In genomic region chr11:97427794-97428725, GRCm38 (mm10) we compare ENCODE assay signal across 8 mouse cellular contexts. TPM values are rescaled to one million over a fixed set of nuclear protein-coding genes. Genes with fewer than 3 reads are reported as not detected.
DNase-seq lines count a peak whose midpoint lies in the region; ATAC-seq and TF ChIP-seq lines count a peak whose summit lies in the region.

No protein-coding gene starts in this region.

- peak; percentile 95 for DNase-seq in ES-CJ7 (ENCODE audit: low read depth, low spot score)
- DNase-seq in adrenal gland, postnatal 36 days, result peak; percentile 88
- peak; percentile 89 for DNase-seq in liver, postnatal 0 days
- peak; percentile 71 for DNase-seq in thymus, adult 2 months

- peak overlapping the region; percentile 62 for H3K27ac ChIP-seq in embryonic facial prominence, embryonic 13.5 days
- peak overlapping the region; percentile 96 for H3K27ac ChIP-seq in heart, embryonic 12.5 days (ENCODE audit: poor library complexity, severe bottlenecking)
- H3K27ac ChIP-seq in kidney, embryonic 14.5 days (ENCODE audit: low read depth, low read length), result no peak overlapping the region
- peak overlapping the region; percentile 94 for H3K27ac ChIP-seq in liver, postnatal 0 days (ENCODE audit: low read depth)
- H3K27ac ChIP-seq in neural tube, embryonic 13.5 days (replicated peaks), result peak overlapping the region; percentile 80
- H3K27ac ChIP-seq in thymus, adult 2 months (ENCODE audit: control insufficient read depth, insufficient read depth, low read length), result no peak overlapping the region

- TF ChIP-seq POLR2A in thymus, adult 2 months (IDR thresholded peaks at IDR 0.05; ENCODE audit: control insufficient read depth, extremely low read depth, insufficient read depth, low read length, poor library complexity), result no peak

- no peaks in the 10 kb centered on the region for H3K27me3 ChIP-seq in embryonic facial prominence, embryonic 13.5 days
- no peaks in the 10 kb centered on the region for H3K27me3 ChIP-seq in heart, embryonic 12.5 days (replicated peaks)
- no peaks in the 10 kb centered on the region for H3K27me3 ChIP-seq in kidney, embryonic 14.5 days (ENCODE audit: control insufficient read depth, insufficient read depth, low read length)
- no peaks in the 10 kb centered on the region for H3K27me3 ChIP-seq in liver, postnatal 0 days (ENCODE audit: insufficient read depth, low read length)
- peaks cover 3% of the 10 kb centered on the region; the same call in 1 of the 2 replicates for H3K27me3 ChIP-seq in neural tube, embryonic 13.5 days
- H3K27me3 ChIP-seq in thymus, adult 2 months (ENCODE audit: control insufficient read depth, insufficient read depth, low read length), result no peaks in the 10 kb centered on the region

- no peak for TF ChIP-seq CTCF in liver, postnatal 0 days (IDR thresholded peaks at IDR 0.05; ENCODE audit: low read depth)
- no peak for TF ChIP-seq CTCF in thymus, adult 2 months (IDR thresholded peaks at IDR 0.05; ENCODE audit: borderline replicate concordance, control insufficient read depth, extremely low read depth, insufficient read depth, low read length, poor library complexity)

- WGBS in embryonic facial prominence, embryonic 13.5 days, result under 1% methylated on average over 32 of the region's 32 CpGs
- WGBS in heart, embryonic 12.5 days, result under 1% methylated on average over 32 of the region's 32 CpGs
- 2% methylated on average over 32 of the region's 32 CpGs for WGBS in kidney, embryonic 14.5 days
- 2% methylated on average over 32 of the region's 32 CpGs for WGBS in liver, postnatal 0 days (ENCODE audit: insufficient replicate concordance)
- WGBS in neural tube, embryonic 13.5 days, result under 1% methylated on average over 32 of the region's 32 CpGs
- WGBS in thymus, adult 2 months, result 6% methylated on average over 32 of the region's 32 CpGs

- H3K36me3 ChIP-seq in embryonic facial prominence, embryonic 13.5 days, result no peaks in the 10 kb centered on the region; the same call in 1 of the 2 replicates
- peaks cover 10% of the 10 kb centered on the region; the same call in 1 of the 2 replicates for H3K36me3 ChIP-seq in heart, embryonic 12.5 days
- H3K36me3 ChIP-seq in kidney, embryonic 14.5 days (ENCODE audit: control insufficient read depth, insufficient read depth, low read length), result no peaks in the 10 kb centered on the region; the same call in 1 of the 2 replicates
- no peaks in the 10 kb centered on the region for H3K36me3 ChIP-seq in liver, postnatal 0 days (replicated peaks; ENCODE audit: insufficient read depth, low read length)
- H3K36me3 ChIP-seq in neural tube, embryonic 13.5 days, result no peaks in the 10 kb centered on the region
- no peaks in the 10 kb centered on the region for H3K36me3 ChIP-seq in thymus, adult 2 months (ENCODE audit: control insufficient read depth, insufficient read depth, low read length)

- peaks cover 33% of the 10 kb centered on the region for H3K4me1 ChIP-seq in embryonic facial prominence, embryonic 13.5 days
- peaks cover 68% of the 10 kb centered on the region for H3K4me1 ChIP-seq in heart, embryonic 12.5 days (replicated peaks)
- H3K4me1 ChIP-seq in kidney, embryonic 14.5 days (ENCODE audit: control insufficient read depth, insufficient read depth, low read length), result peaks cover 19% of the 10 kb centered on the region
- peaks cover 49% of the 10 kb centered on the region for H3K4me1 ChIP-seq in liver, postnatal 0 days (ENCODE audit: insufficient read depth)
- peaks cover 36% of the 10 kb centered on the region for H3K4me1 ChIP-seq in neural tube, embryonic 13.5 days (replicated peaks)
- H3K4me1 ChIP-seq in thymus, adult 2 months (replicated peaks; ENCODE audit: control insufficient read depth, insufficient read depth, low read length), result peaks cover 20% of the 10 kb centered on the region

- H3K9ac ChIP-seq in embryonic facial prominence, embryonic 13.5 days, result peak overlapping the region; percentile 63
- peak overlapping the region; percentile 70 for H3K9ac ChIP-seq in heart, embryonic 12.5 days
- peak overlapping the region; percentile 25 for H3K9ac ChIP-seq in kidney, embryonic 14.5 days (ENCODE audit: low read depth, low read length)
- peak overlapping the region; percentile 71 for H3K9ac ChIP-seq in liver, postnatal 0 days (replicated peaks)
- peak overlapping the region; percentile 65 for H3K9ac ChIP-seq in neural tube, embryonic 13.5 days

- TF ChIP-seq EP300 in liver, postnatal 0 days (IDR thresholded peaks at IDR 0.05; ENCODE audit: low read depth), result peak; percentile 90

- H3K4me3 ChIP-seq in embryonic facial prominence, embryonic 13.5 days, result peak overlapping the region; percentile 38
- peak overlapping the region; percentile 51 for H3K4me3 ChIP-seq in heart, embryonic 12.5 days
- H3K4me3 ChIP-seq in kidney, embryonic 14.5 days (ENCODE audit: low read length), result peak overlapping the region; percentile 24
- H3K4me3 ChIP-seq in liver, postnatal 0 days (ENCODE audit: low read depth, low read length), result peak overlapping the region; percentile 52
- H3K4me3 ChIP-seq in neural tube, embryonic 13.5 days, result peak overlapping the region; percentile 37
- peak overlapping the region; percentile 22 for H3K4me3 ChIP-seq in thymus, adult 2 months (ENCODE audit: control insufficient read depth, insufficient read depth, low read length)

- H3K4me2 ChIP-seq in embryonic facial prominence, embryonic 13.5 days, result peak overlapping the region; percentile 75
- peak overlapping the region; percentile 84 for H3K4me2 ChIP-seq in heart, embryonic 12.5 days
- peak overlapping the region; percentile 44 for H3K4me2 ChIP-seq in kidney, embryonic 14.5 days (replicated peaks; ENCODE audit: low read depth, low read length)
- peak overlapping the region; percentile 89 for H3K4me2 ChIP-seq in liver, postnatal 0 days (ENCODE audit: low read depth, low read length)
- peak overlapping the region; percentile 68 for H3K4me2 ChIP-seq in neural tube, embryonic 13.5 days

- peak; percentile 73 for ATAC-seq in embryonic facial prominence, embryonic 13.5 days (ENCODE audit: insufficient number of reproducible peaks, insufficient read depth, low FRiP score, low TSS enrichment, low read depth)
- peak; percentile 88 for ATAC-seq in heart, embryonic 12.5 days (ENCODE audit: insufficient number of reproducible peaks, low FRiP score)
- peak; percentile 80 for ATAC-seq in kidney, embryonic 14.5 days (ENCODE audit: low FRiP score, low TSS enrichment)
- ATAC-seq in liver, postnatal 0 days, result peak; percentile 87
- peak; percentile 84 for ATAC-seq in neural tube, embryonic 13.5 days (ENCODE audit: low read depth)

- H3K9me3 ChIP-seq in embryonic facial prominence, embryonic 13.5 days, result no peaks in the 10 kb centered on the region
- H3K9me3 ChIP-seq in heart, embryonic 12.5 days (replicated peaks), result no peaks in the 10 kb centered on the region
- no peaks in the 10 kb centered on the region for H3K9me3 ChIP-seq in kidney, embryonic 14.5 days (ENCODE audit: control insufficient read depth, low read length)
- no peaks in the 10 kb centered on the region for H3K9me3 ChIP-seq in liver, postnatal 0 days (ENCODE audit: low read length)
- no peaks in the 10 kb centered on the region for H3K9me3 ChIP-seq in neural tube, embryonic 13.5 days

RNA-seq across cellular contexts. Expression of gene Arhgap23, which starts 12.7 kb away (rescaled TPM):
- total RNA-seq in adrenal gland, postnatal 36 days (2021), result 10 to 100 TPM; 28.6 to 37.3 TPM
- polyA plus RNA-seq in embryonic facial prominence, embryonic 13.5 days (2015; fragmentation: Nextera tagmentation; extraction: Ambion mirVana), result 7.7 and 8.4 TPM in 2 replicates
- 12.4 and 12.5 TPM in 2 replicates for polyA plus RNA-seq in heart, embryonic 12.5 days (2016; fragmentation: Nextera tagmentation; extraction: Ambion mirVana)
- 5.2 and 7.4 TPM in 2 replicates for polyA plus RNA-seq in kidney, embryonic 14.5 days (2014; fragmentation: Nextera tagmentation; extraction: Ambion mirVana)
- 5.6 and 5.7 TPM in 2 replicates for polyA plus RNA-seq in liver, postnatal 0 days (2015; fragmentation: Nextera tagmentation; extraction: Ambion mirVana)
- 6.8 and 7.4 TPM in 2 replicates for polyA plus RNA-seq in neural tube, embryonic 13.5 days (2015; fragmentation: Nextera tagmentation; extraction: Ambion mirVana)
- 13.3 and 18.0 TPM in 2 replicates for polyA plus RNA-seq in thymus, adult 2 months (2012; rRNA removed)

Comparison
In these comparisons a context has a peak if more than half of its experiments do, and no peak if none do; other contexts are left out.
1. H3K27ac ChIP-seq: peak in embryonic facial prominence, embryonic 13.5 days (single experiment), heart, embryonic 12.5 days (single experiment), liver, postnatal 0 days (single experiment) and neural tube, embryonic 13.5 days (single experiment); none in kidney, embryonic 14.5 days (single experiment) and thymus, adult 2 months (single experiment).
2. Peak in every context shown above with its lines, with median percentiles within 50 percentile points of each other: DNase-seq, ATAC-seq, H3K4me2 ChIP-seq, H3K4me3 ChIP-seq and H3K9ac ChIP-seq.